Mouse (Mus musculus): ENCODE results near the gene P2rx5.

DNA sequence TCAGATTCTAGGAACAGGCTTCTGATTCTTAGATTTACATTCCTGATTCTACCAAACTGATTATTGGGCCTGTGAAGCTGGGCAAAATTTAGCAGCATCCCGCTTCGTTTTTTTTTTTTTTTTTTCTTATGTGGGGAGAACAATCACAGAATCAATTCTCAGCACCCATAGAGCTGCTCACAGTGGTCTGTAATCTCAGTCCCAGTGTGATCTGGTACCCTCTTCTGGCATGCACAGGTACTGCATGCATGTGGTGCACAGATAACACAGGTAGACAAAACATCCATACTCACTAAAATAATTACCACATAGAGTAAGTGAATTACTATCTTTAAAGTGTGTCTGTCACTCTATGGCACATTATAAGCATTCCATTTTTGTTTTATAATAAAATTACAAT is 47.4 kb downstream of the P2rx5 start:
- TF ChIP-seq CTCF (IDR thresholded peaks at IDR 0.05; ENCODE audit: borderline replicate concordance, insufficient read depth, low read length) (no peak), POLR2A (IDR thresholded peaks at IDR 0.05; ENCODE audit: low read depth, low read length) (no peak)

All from embryonic fibroblast, embryonic 13.5 days (primary cell).